Mouse (Mus musculus): ENCODE measurements around the gene Mfsd4b2. TPM values are rescaled to one million over a fixed set of nuclear protein-coding genes. Genes with fewer than 3 reads are reported as not detected.

Gene Mfsd4b2
- polyA plus RNA-seq, 1 experiment = not detected

GRCm38 (mm10) chr10:39908768-39909441 lies 17.8 kb downstream of the Mfsd4b2 start:
- TF ChIP-seq CTCF (IDR thresholded peaks at IDR 0.05; ENCODE audit: control insufficient read depth, insufficient read depth, insufficient replicate concordance, low read depth, low read length) (no peak), POLR2A (IDR thresholded peaks at IDR 0.05; ENCODE audit: control insufficient read depth, low read depth, low read length) (no peak)
- no peaks in the 10 kb centered on the region for H3K27me3 ChIP-seq (ENCODE audit: control insufficient read depth, insufficient read depth, low read length)
- no peak overlapping the region for H3K4me3 ChIP-seq (ENCODE audit: control insufficient read depth, low read depth, low read length)
- H3K36me3 ChIP-seq (ENCODE audit: control insufficient read depth, insufficient read depth, low read length) = no peaks in the 10 kb centered on the region
- no peak overlapping the region for H3K27ac ChIP-seq (ENCODE audit: control insufficient read depth, insufficient read depth, low read depth, low read length)
- H3K4me1 ChIP-seq (ENCODE audit: control insufficient read depth, insufficient read depth, low read length) = no peaks in the 10 kb centered on the region

DNA sequence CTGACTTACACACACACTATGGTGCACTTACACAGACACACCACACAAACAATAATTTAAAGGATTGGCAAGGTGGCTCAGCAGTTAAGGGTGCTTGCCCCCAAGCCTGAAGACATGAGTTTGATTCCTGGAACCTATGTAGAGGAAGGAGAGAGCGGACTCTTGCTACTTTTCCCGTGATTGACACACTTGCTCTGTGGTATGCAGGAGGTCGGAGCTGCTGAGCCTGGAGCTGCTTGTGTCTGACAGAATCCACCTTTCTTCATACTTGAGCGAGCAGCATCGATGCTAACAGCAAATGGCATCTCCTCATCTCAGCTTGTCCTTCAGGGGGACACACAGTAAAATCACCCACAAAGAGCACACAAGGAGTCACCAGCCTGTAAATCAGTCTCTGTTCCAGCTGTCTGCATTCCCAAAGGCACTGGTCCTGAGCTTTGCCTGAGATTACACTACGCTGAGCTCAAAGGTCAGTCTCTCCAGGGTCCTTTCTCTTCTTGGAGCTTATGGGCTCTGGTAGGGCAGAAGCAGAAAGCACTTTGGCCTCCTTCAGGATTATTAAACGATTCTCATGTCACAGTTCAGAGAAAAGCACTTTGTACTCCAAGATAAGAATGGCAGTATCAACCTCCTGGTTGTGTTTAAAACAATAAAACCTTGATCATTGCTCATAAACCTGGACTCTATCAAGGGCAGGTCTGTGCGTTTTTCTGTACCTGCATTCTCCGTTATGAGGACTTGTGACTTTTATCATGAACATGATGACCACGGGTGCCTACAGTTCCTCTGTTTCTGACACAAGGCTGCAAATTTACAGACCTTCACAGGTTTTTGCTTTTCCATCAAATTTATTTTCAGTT lies 19.7 kb downstream of the Mfsd4b2 start:
- no peaks in the 10 kb centered on the region for H3K4me1 ChIP-seq (ENCODE audit: control insufficient read depth, insufficient read depth, low read length)
- no peak overlapping the region for H3K4me3 ChIP-seq (ENCODE audit: control insufficient read depth, low read depth, low read length)
- TF ChIP-seq CTCF (IDR thresholded peaks at IDR 0.05; ENCODE audit: control insufficient read depth, insufficient read depth, insufficient replicate concordance, low read depth, low read length) (no peak), POLR2A (IDR thresholded peaks at IDR 0.05; ENCODE audit: control insufficient read depth, low read depth, low read length) (no peak)
- H3K27me3 ChIP-seq (ENCODE audit: control insufficient read depth, insufficient read depth, low read length) = no peaks in the 10 kb centered on the region
- no peaks in the 10 kb centered on the region for H3K36me3 ChIP-seq (ENCODE audit: control insufficient read depth, insufficient read depth, low read length)
- H3K27ac ChIP-seq (ENCODE audit: control insufficient read depth, insufficient read depth, low read depth, low read length) = no peak overlapping the region

DNA sequence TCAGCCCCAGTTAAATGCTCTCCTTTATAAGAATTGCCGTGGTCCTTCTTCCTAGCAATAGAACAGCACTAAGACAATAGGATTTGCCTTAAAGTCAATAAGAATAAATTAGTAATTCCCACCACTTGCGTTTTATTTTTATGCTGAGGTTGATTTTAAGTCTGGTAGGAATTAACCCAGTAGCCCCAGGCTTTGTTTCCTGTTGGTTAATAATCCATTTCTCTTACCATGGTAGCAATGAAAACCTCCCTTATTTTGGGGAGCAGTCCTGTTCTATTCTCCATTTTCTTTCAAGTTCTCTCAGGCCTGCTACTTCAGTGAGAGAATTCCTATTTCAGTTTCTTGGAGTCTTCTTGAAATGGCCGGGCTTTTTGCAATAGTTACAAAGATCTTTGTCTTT lies 22.5 kb downstream of the Mfsd4b2 start:
- 0 out of 2 replicates have a peak, but pooled peaks cover 2% of the 10 kb centered on the region for H3K4me1 ChIP-seq (ENCODE audit: control insufficient read depth, insufficient read depth, low read length)
- no peaks in the 10 kb centered on the region for H3K36me3 ChIP-seq (ENCODE audit: control insufficient read depth, insufficient read depth, low read length)
- H3K27ac ChIP-seq (ENCODE audit: control insufficient read depth, insufficient read depth, low read depth, low read length) = no peak overlapping the region
- H3K27me3 ChIP-seq (ENCODE audit: control insufficient read depth, insufficient read depth, low read length) = no peaks in the 10 kb centered on the region
- no peak overlapping the region for H3K4me3 ChIP-seq (ENCODE audit: control insufficient read depth, low read depth, low read length)
- no peak for TF ChIP-seq CTCF (IDR thresholded peaks at IDR 0.05; ENCODE audit: control insufficient read depth, insufficient read depth, insufficient replicate concordance, low read depth, low read length)
- no peak for TF ChIP-seq POLR2A (IDR thresholded peaks at IDR 0.05; ENCODE audit: control insufficient read depth, low read depth, low read length)

DNA sequence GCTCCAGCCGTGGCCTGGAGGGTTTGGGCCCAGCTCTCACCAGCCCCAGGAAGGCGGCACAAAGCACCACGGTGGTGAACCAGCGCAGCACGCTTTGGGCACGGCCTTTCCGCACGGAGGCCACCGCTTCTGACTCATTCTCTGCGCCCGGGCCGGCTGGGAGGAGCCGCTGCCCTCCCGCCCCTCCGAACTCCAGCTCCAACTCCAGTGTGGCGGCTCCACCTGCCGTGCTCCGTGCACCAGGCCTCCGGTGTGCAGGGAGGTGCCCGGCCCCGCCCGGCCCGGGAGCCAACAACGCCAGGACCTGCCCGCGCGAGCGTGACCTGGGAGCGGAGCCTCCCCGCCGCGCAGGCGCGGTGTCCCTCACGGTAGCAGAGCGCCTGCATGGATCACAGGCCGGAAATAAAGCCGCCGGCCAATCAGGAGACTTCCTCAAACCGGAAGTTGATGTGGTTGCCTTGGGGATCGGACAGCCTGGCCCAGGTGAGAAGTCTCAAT lies 27.8 kb downstream of the Mfsd4b2 start, which contains the start of gene Mfsd4b4:
Gene Mfsd4b4 (minus strand): TSS at position 365 of the 498 bp plus-strand sequence.
- H3K36me3 ChIP-seq (ENCODE audit: control insufficient read depth, insufficient read depth, low read length) = no peaks in the 10 kb centered on the region
- H3K27ac ChIP-seq (ENCODE audit: control insufficient read depth, insufficient read depth, low read depth, low read length) = peak within 1 kb of the TSS; percentile 67
- peaks cover 8% of the 10 kb centered on the region for H3K4me1 ChIP-seq (ENCODE audit: control insufficient read depth, insufficient read depth, low read length)
- peak within 1 kb of the TSS; percentile 93 for H3K4me3 ChIP-seq (ENCODE audit: control insufficient read depth, low read depth, low read length)
- no peaks in the 10 kb centered on the region for H3K27me3 ChIP-seq (ENCODE audit: control insufficient read depth, insufficient read depth, low read length)
- TF ChIP-seq CTCF (IDR thresholded peaks at IDR 0.05; ENCODE audit: control insufficient read depth, insufficient read depth, insufficient replicate concordance, low read depth, low read length) (no peak), POLR2A (IDR thresholded peaks at IDR 0.05; ENCODE audit: control insufficient read depth, low read depth, low read length) (peak; percentile 78)

DNA sequence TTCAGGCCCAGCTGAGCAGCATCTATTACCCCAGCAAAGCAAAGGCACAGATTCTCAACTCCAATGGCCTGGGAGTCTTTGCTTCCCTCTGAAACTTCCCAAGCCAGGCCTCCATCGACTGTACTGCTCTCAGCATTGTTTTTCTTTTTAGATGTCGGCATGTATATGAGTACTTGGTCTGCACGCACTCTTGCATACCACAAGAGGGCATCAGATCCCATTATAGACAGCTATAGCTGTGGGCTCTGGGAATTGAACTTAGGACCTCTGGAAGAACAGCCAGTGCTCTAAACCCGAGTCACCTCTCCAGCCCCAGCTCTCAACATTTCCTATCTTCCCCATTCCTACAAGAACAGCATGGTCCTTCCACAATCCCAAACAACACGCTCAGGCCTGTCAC lies 30.2 kb downstream of the Mfsd4b2 start:
- Histone ChIP-seq H3K4me1 (ENCODE audit: control insufficient read depth, insufficient read depth, low read length) (peaks cover 8% of the 10 kb centered on the region), H3K27ac (ENCODE audit: control insufficient read depth, insufficient read depth, low read depth, low read length) (no peak overlapping the region), H3K4me3 (ENCODE audit: control insufficient read depth, low read depth, low read length) (no peak overlapping the region), H3K27me3 (ENCODE audit: control insufficient read depth, insufficient read depth, low read length) (no peaks in the 10 kb centered on the region), H3K36me3 (ENCODE audit: control insufficient read depth, insufficient read depth, low read length) (no peaks in the 10 kb centered on the region)
- TF ChIP-seq CTCF (IDR thresholded peaks at IDR 0.05; ENCODE audit: control insufficient read depth, insufficient read depth, insufficient replicate concordance, low read depth, low read length) = no peak
- TF ChIP-seq POLR2A (IDR thresholded peaks at IDR 0.05; ENCODE audit: control insufficient read depth, low read depth, low read length) = no peak

GRCm38 (mm10) chr10:39893702-39894697 lies 32.7 kb downstream of the Mfsd4b2 start:
- TF ChIP-seq CTCF (IDR thresholded peaks at IDR 0.05; ENCODE audit: control insufficient read depth, insufficient read depth, insufficient replicate concordance, low read depth, low read length) (no peak), POLR2A (IDR thresholded peaks at IDR 0.05; ENCODE audit: control insufficient read depth, low read depth, low read length) (no peak)
- H3K4me1 ChIP-seq (ENCODE audit: control insufficient read depth, insufficient read depth, low read length) = peaks cover 7% of the 10 kb centered on the region
- no peak overlapping the region for H3K4me3 ChIP-seq (ENCODE audit: control insufficient read depth, low read depth, low read length)
- H3K27me3 ChIP-seq (ENCODE audit: control insufficient read depth, insufficient read depth, low read length) = no peaks in the 10 kb centered on the region
- H3K27ac ChIP-seq (ENCODE audit: control insufficient read depth, insufficient read depth, low read depth, low read length) = no peak overlapping the region; the same call in 1 of the 2 replicates
- H3K36me3 ChIP-seq (ENCODE audit: control insufficient read depth, insufficient read depth, low read length) = no peaks in the 10 kb centered on the region

Measured in testis, adult 2 months (tissue).